Comparison of ENCODE assay signal across 17 mouse cellular contexts in genomic region chr17:11431323-11431722, GRCm38 (mm10).
"Had no signal": no experiment of that assay in that cellular context is flagged by ENCODE, and none has a peak within 500 bp of the region (broad histone marks: within the 10 kb centered on the region; RNA-seq: fewer than 3 reads in every experiment).

No protein-coding gene starts in this region.

- DNase-seq: retina, postnatal 1 day; right cerebral cortex, adult 18-20 months; right cerebral cortex, postnatal 14 days; right cerebral cortex, postnatal 25 days; right cerebral cortex, postnatal 4 days; spleen, adult 18-20 months; thymus, adult 18-20 months; thymus, adult 2 months; thymus, postnatal 14 days; thymus, postnatal 25 days; thymus, postnatal 36 days; thymus, postnatal 4 days had no signal

- H3K27ac ChIP-seq: neural tube, embryonic 12.5 days; neural tube, embryonic 13.5 days; neural tube, embryonic 15.5 days; stomach, embryonic 15.5 days; stomach, postnatal 0 days had no signal

- H3K27me3 ChIP-seq: neural tube, embryonic 12.5 days; neural tube, embryonic 13.5 days; neural tube, embryonic 15.5 days; stomach, embryonic 15.5 days had no signal

- H3K4me1 ChIP-seq: neural tube, embryonic 12.5 days; neural tube, embryonic 13.5 days; neural tube, embryonic 15.5 days; stomach, embryonic 15.5 days had no signal

- H3K36me3 ChIP-seq: neural tube, embryonic 12.5 days; neural tube, embryonic 13.5 days; neural tube, embryonic 15.5 days; stomach, embryonic 15.5 days had no signal

- H3K4me3 ChIP-seq: neural tube, embryonic 12.5 days; neural tube, embryonic 13.5 days; neural tube, embryonic 15.5 days; stomach, embryonic 15.5 days had no signal

- H3K4me2 ChIP-seq: neural tube, embryonic 12.5 days; neural tube, embryonic 13.5 days; neural tube, embryonic 15.5 days; stomach, embryonic 15.5 days had no signal

- H3K9ac ChIP-seq: neural tube, embryonic 12.5 days; neural tube, embryonic 13.5 days; neural tube, embryonic 15.5 days; stomach, embryonic 15.5 days had no signal

- H3K9me3 ChIP-seq: neural tube, embryonic 12.5 days; neural tube, embryonic 13.5 days; neural tube, embryonic 15.5 days; stomach, embryonic 15.5 days had no signal
